Mouse (Mus musculus) liver, embryonic 11.5 days (tissue): Measurements from ENCODE around the gene Zfp61. TPM values are rescaled to one million over a fixed set of nuclear protein-coding genes. Genes with fewer than 3 reads are reported as not detected.

Source experiments
- ATAC-seq: fragments of 200-750 bp; cut with Nextera tagmentation; replicated peaks from 2 replicates; pipeline ENCODE4 v1.8.0; 2017; ENCODE audit warnings: moderate number of reproducible peaks, mild to moderate bottlenecking, moderate TSS enrichment, moderate library complexity; ENCODE audit not compliant: low FRiP score
- DNase-seq: peaks from one replicate; pipeline ENCODE4 v3.0.0-alpha.2; 2017; ENCODE audit warnings: low spot score
- H3K27ac ChIP-seq: fragments of 300-500 bp; sonication (generic); 2 replicates; pipeline ENCODE4 v1.5.1; 2014; ENCODE audit warnings: mild to moderate bottlenecking, low read depth, low read length, control low read depth
- H3K27me3 ChIP-seq: fragments of 300-500 bp; sonication (generic); replicated peaks from 2 replicates; pipeline ENCODE4 v1.6.1; 2014; ENCODE audit warnings: low read length, mixed read lengths; ENCODE audit not compliant: control insufficient read depth, insufficient read depth
- H3K36me3 ChIP-seq: fragments of 300-500 bp; sonication (generic); 2 replicates; pipeline ENCODE4 v1.6.1; 2014; ENCODE audit warnings: mild to moderate bottlenecking, low read length, moderate library complexity, mixed read lengths; ENCODE audit not compliant: control insufficient read depth, insufficient read depth
- H3K4me1 ChIP-seq: fragments of 300-500 bp; sonication (generic); replicated peaks from 2 replicates; pipeline ENCODE4 v1.6.1; 2014; ENCODE audit warnings: low read length, mixed read lengths; ENCODE audit not compliant: control insufficient read depth, insufficient read depth
- H3K4me2 ChIP-seq: fragments of 300-500 bp; sonication (generic); 2 replicates; pipeline ENCODE4 v1.6.1; 2014; ENCODE audit warnings: mild to moderate bottlenecking, control low read depth, moderate library complexity
- H3K4me3 ChIP-seq: fragments of 300-500 bp; sonication (generic); 2 replicates; pipeline ENCODE4 v1.5.1; 2014; ENCODE audit warnings: low read depth, low read length, control low read depth
- H3K9ac ChIP-seq: fragments of 300-500 bp; sonication (generic); 2 replicates; pipeline ENCODE4 v1.6.1; 2014; ENCODE audit warnings: low read depth, low read length, control low read depth
- H3K9me3 ChIP-seq: fragments of 300-500 bp; sonication (generic); 2 replicates; pipeline ENCODE4 v1.6.1; 2016; ENCODE audit warnings: low read length, inconsistent platforms, mixed read lengths; ENCODE audit not compliant: control insufficient read depth
- WGBS: fragments of 180-500 bp; shearing (Covaris S2); extraction: QIAGEN DNeasy Blood & Tissue Kit; methylation state at CpG from one replicate; pipeline ENCODE4 v1.1.7; 2014; 5-methylcytosine and 5-hydroxymethylcytosine counted together
- microRNA-seq: library from miRNA; unstranded; fragments of <30 nt; microRNA quantifications from one replicate; pipeline ENCODE4, GENCODE M21; 2017; ENCODE audit warnings: borderline number of aligned reads
- polyA plus RNA-seq: library from polyadenylated mRNA; unstranded; fragments of >200 nt; fragmentation: Nextera tagmentation; extraction: Ambion mirVana; gene quantifications from 2 replicates; pipeline ENCODE4 v1.2.1, GENCODE M21; 2014

Gene Zfp61
- polyA plus RNA-seq, 1 experiment from 2014 or later: 10.8 TPM

GRCm38 (mm10) chr7:24259306-24259999, 41.6 kb downstream of the Zfp61 start:
- Histone ChIP-seq H3K4me2 (no peak overlapping the region), H3K36me3 (no peaks in the 10 kb centered on the region), H3K9ac (no peak overlapping the region), H3K4me1 (no peaks in the 10 kb centered on the region), H3K27ac (no peak overlapping the region), H3K4me3 (no peak overlapping the region), H3K9me3 (no peaks in the 10 kb centered on the region), H3K27me3 (no peaks in the 10 kb centered on the region)
- 89% methylated on average over 13 of the region's 13 CpGs for WGBS
- ATAC-seq (no peak), DNase-seq (no peak)

DNA sequence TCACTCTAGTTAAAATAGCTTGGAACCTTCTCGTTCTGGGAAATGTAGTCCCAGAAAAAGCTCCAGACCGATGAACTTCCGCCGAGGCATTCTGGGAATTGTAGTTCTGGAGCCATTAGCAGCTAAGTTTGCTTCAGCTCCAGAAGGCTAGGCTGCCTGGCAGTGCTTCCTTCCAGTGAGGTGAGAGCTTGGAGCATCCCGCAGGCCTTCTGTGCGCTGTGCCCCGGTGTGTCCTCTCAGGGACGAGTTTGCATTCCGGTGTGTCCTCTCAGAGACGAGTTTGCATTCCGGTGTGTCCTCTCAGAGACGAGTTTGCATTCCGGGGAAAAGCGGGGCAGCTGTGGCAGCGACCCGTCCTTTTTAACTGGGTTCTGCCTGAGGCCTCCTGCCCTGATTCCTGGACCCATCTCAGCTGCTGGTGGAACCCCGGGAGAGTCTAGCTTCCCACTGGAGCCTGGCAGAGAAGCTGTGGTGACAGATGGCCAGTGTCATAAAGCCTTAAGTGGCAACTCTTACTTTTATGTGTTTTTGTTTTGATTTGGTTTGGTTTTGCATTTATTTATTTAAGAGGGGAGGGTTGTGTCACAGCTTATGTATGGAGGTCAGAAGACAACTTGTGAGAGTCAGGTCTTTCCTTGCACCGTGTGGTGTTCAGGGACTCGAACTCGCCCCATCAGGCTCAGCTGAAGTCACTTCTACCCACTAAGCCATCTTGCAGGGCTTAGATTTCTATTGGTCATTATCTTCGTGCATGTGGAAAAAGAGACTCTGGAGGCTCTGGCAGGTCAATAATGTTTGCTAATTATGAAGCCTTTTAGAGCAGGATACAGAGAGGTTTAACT, 46.2 kb downstream of the Zfp61 start, which contains the start of gene Zfp108:
Gene Zfp108, plus strand, starts transcription at position 162 of the 842 bp plus-strand sequence.
- Histone ChIP-seq H3K4me3 (peak within 1 kb of the TSS; percentile 55), H3K9me3 (no peaks in the 10 kb centered on the region), H3K9ac (peak within 1 kb of the TSS; percentile 64), H3K27ac (no peak within 1 kb of the TSS), H3K36me3 (no peaks in the 10 kb centered on the region), H3K4me1 (no peaks in the 10 kb centered on the region), H3K4me2 (peak within 1 kb of the TSS; percentile 64), H3K27me3 (no peaks in the 10 kb centered on the region)
- DNase-seq (peak; percentile 50), ATAC-seq (peak; percentile 84)
- WGBS: 21% methylated on average over 21 of the region's 21 CpGs

GRCm38 (mm10) chr7:24253779-24254615, 47.0 kb downstream of the Zfp61 start:
- no peak for DNase-seq

More at GRCm38 (mm10) chr7:24253779-24254615, 47.0 kb downstream of the Zfp61 start:
- peak overlapping the region; percentile 41; the same call in 1 of the 2 replicates for H3K9ac ChIP-seq
- ATAC-seq: peak; percentile 28
- H3K36me3 ChIP-seq: no peaks in the 10 kb centered on the region
- no peak overlapping the region for H3K27ac ChIP-seq
- no peaks in the 10 kb centered on the region for H3K27me3 ChIP-seq
- H3K4me2 ChIP-seq: peak overlapping the region; percentile 64
- peak overlapping the region; percentile 55; the same call in 1 of the 2 replicates for H3K4me3 ChIP-seq
- 61% methylated on average over 9 of the region's 9 CpGs for WGBS
- H3K9me3 ChIP-seq: no peaks in the 10 kb centered on the region
- no peaks in the 10 kb centered on the region for H3K4me1 ChIP-seq

Small RNA genes within 50 kb of the gene (microRNA-seq; reads per million reads assigned to microRNA genes)
- gene Gm27592: not detected

Other genes starting within 250 kb of the Zfp61 start
- gene Vmn1r183, start 248.0 kb downstream of the Zfp61 start, polyA plus RNA-seq: not detected in 2 replicates
- 19.8 and 22.4 TPM in 2 replicates for gene Zfp180, start 219.3 kb downstream of the Zfp61 start, polyA plus RNA-seq
- gene Zfp112, start 188.9 kb downstream of the Zfp61 start, polyA plus RNA-seq: 2.1 and 3.5 TPM in 2 replicates
- gene Zfp235, start 167.1 kb downstream of the Zfp61 start, polyA plus RNA-seq: 10.3 and 10.5 TPM in 2 replicates
- gene Zfp114, start 126.2 kb downstream of the Zfp61 start, polyA plus RNA-seq: 2.4 and 2.9 TPM in 2 replicates
- gene Zfp111, start 89.8 kb downstream of the Zfp61 start, polyA plus RNA-seq: 5.8 and 6.3 TPM in 2 replicates
- gene Zfp109, start 63.7 kb downstream of the Zfp61 start, polyA plus RNA-seq: 3.6 and 4.8 TPM in 2 replicates
- 1.3 and 1.4 TPM in 2 replicates for gene Zfp108, start 46.4 kb downstream of the Zfp61 start, polyA plus RNA-seq
- 3.5 and 3.8 TPM in 2 replicates for gene Zfp93, start 30.8 kb downstream of the Zfp61 start, polyA plus RNA-seq
- gene Zfp94, start 15.4 kb upstream of the Zfp61 start, polyA plus RNA-seq: 5.6 and 5.8 TPM in 2 replicates
- gene Tescl, start 32.7 kb upstream of the Zfp61 start, polyA plus RNA-seq: 0.22 TPM in 1 of 2 replicates, not detected in the other
- gene Lypd5, start 48.0 kb upstream of the Zfp61 start, polyA plus RNA-seq: not detected in 2 replicates
- 119 and 123 TPM in 2 replicates for gene Kcnn4, start 69.0 kb upstream of the Zfp61 start, polyA plus RNA-seq
- gene Smg9, start 98.4 kb upstream of the Zfp61 start, polyA plus RNA-seq: 30.2 and 34.8 TPM in 2 replicates
- not detected in 2 replicates for gene Irgc1, start 151.1 kb upstream of the Zfp61 start, polyA plus RNA-seq
- gene Plaur, start 161.3 kb upstream of the Zfp61 start, polyA plus RNA-seq: 5.6 and 5.7 TPM in 2 replicates
- gene Cadm4, start 180.8 kb upstream of the Zfp61 start, polyA plus RNA-seq: 0.25 and 0.27 TPM in 2 replicates
- gene Zfp428, start 205.8 kb upstream of the Zfp61 start, polyA plus RNA-seq: 20.3 and 23.0 TPM in 2 replicates
- 0.34 TPM in 1 of 2 replicates, not detected in the other for gene AC161166.1, start 211.2 kb upstream of the Zfp61 start, polyA plus RNA-seq
- gene Irgq, start 229.5 kb upstream of the Zfp61 start, polyA plus RNA-seq: 3.5 and 4.1 TPM in 2 replicates
- not detected in 2 replicates for gene Pinlyp, start 244.9 kb upstream of the Zfp61 start, polyA plus RNA-seq
- gene Xrcc1, start 245.1 kb upstream of the Zfp61 start, polyA plus RNA-seq: 91.0 and 102 TPM in 2 replicates